Mouse (Mus musculus) embryo, embryonic 9.5 days (tissue): ENCODE results near the gene H6pd.

Source experiments
- DNase-seq: peaks from one replicate; pipeline ENCODE4 v3.0.0-alpha.2; 2017; ENCODE audit errors: extremely low spot score

The H6pd gene

GRCm38 (mm10) chr4:149942831-149943741, 65.7 kb downstream of the H6pd start:
- no peak for DNase-seq

GRCm38 (mm10) chr4:149941067-149941755, 67.6 kb downstream of the H6pd start:
- no peak for DNase-seq

- no peak for DNase-seq
Measured at GRCm38 (mm10) chr4:149938701-149939100, 70.1 kb downstream of the H6pd start.

DNA sequence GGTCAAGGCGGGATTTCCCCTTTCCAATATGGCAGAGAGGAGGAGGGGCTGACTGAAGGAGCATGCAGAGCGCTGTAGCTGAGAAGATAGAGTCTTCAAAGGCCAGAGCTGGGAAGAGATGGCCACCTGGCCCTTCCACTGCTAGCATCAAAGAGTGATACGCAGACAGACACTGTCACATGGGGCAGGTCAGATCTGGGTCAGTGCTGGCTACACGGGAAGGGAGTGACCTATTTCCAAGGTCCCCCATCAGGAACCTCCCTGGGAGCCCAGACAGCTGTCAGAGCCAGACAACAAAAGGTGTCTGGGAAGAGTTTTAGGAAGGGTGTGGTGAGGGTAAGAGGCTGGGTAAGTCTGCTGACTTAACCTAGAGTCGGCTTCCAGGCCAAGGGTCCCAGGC, 71.9 kb downstream of the H6pd start:
- DNase-seq, result no peak

DNA sequence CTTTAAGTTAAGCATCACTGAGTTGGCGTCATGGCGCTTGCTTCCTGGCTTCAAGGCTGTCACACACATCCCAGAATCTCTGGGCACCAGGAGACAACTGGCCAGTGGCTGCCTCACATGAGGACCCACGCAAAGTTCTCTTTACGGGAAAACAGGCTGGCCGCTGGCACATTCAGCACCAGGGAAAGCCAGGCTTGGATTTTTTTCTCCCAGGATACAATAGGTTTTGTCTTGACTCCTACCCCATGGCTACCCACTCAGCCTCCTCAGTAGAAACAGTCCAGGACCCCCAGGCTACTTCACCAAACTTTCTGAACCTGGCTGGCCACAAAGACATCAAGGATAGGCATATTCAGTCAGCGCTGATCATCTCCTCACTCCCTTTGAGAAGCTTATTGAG, 73.4 kb downstream of the H6pd start:
- no peak for DNase-seq

DNA sequence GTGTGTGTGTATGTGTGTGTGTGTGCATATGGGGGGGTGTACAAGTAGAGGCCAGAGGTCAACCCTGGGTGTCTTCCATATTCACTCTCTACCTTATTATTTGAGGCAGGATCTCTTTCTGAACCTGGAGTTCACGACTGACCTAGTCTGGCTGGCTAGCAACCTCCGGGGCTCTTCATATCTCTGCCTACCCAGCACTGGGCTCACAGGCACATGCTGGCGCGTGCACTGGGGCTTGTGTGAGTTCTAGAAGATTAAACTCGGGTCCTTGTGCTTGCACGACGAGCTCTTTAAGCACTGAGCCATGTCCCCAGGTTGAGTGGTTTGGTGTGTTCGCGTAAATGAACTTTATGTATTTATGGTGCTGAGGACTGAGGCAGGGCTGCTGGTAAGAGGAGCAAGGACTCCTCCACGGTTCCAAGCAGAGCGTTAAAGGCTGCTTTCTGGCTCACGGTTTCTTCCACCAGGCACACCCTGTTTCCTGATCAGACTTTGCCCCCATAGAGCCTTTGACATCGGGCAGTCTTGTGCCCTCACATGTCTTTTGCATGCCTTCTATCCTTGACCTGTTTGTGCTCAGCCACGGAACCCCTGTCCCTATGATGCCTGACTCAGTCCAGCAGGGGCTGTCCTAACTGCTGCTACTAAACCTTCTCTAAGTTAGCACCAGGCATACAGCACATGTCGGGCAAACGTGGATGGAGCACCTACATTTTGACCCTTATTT, 75.1 kb downstream of the H6pd start:
- no peak for DNase-seq

DNA sequence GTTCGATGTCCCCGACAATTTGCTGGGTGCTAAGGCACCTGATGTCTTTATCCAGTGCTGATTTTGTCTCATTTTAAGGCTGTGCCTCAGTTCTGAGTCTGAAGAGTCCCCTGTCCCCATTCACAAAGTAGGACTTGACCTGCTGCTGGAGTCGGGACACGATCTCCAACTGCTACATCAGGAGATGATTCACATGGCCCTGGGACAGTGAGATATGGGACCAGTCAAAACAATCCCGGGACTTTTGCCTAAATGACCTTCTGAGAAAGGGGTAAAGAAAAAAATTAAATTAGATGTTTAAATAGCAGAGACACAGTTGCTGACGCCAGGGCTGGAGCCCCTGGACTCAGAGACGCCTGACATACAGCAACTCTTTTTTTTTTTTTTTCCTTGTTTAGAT, 75.8 kb downstream of the H6pd start:
- DNase-seq, result no peak

GRCm38 (mm10) chr4:149932108-149932815, 76.6 kb downstream of the H6pd start:
- no peak for DNase-seq

DNA sequence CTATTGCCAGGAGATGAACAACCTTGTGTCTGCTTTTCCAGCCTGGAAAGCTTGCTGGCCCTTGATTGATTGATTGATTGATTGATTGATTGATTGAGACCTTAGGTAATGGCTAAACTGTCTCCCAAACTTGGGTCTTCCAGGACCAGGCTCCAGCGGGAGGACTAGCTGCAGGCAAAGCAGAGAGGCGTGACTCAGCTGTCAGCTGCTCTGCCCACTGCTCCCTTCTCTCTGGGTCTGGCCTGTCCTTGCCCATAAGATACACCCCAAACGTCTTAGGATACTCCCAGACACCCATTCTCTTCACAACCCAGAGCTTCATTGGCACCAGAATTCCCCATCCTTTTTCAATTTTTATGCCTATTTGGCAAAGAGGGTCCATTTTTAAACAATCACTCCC, 78.1 kb downstream of the H6pd start:
- DNase-seq, result no peak
